Mouse (Mus musculus) MEL (cell line): ENCODE measurements around the gene Trpm8. TPM values are rescaled to one million over a fixed set of nuclear protein-coding genes. Genes with fewer than 3 reads are reported as not detected.

Experiments
- DNase-seq: peaks from one replicate; pipeline ENCODE4 v3.0.0; 2011; ENCODE audit warnings: low read depth, low spot score
- H3K27ac ChIP-seq: 2 replicates; pipeline ENCODE4 v1.5.1; 2012; ENCODE audit warnings: low read depth, mild to moderate bottlenecking, control low read depth, low read length, moderate library complexity; ENCODE audit not compliant: control insufficient read depth
- H3K27me3 ChIP-seq, 2 experiments: fragments of 150-350 bp in 1 of 2; sonication (generic) in 1 of 2; 2 replicates each; pipeline ENCODE4 v1.6.1; 2012; ENCODE audit warnings: low read length in 2 of 2, mild to moderate bottlenecking in 2 of 2, improper control_type of control experiment in 1 of 2, moderate library complexity in 1 of 2; ENCODE audit not compliant: insufficient read depth in 2 of 2, control insufficient read depth in 1 of 2
- H3K36me3 ChIP-seq, 2 experiments: 2 replicates each; pipeline ENCODE4 v1.6.1; 2012 to 2014; ENCODE audit warnings: low read length in 2 of 2, improper control_type of control experiment in 1 of 2, inconsistent platforms in 1 of 2, mild to moderate bottlenecking in 1 of 2; ENCODE audit not compliant: insufficient read depth in 2 of 2, control insufficient read depth in 1 of 2
- H3K4me1 ChIP-seq, 2 experiments: fragments of 150-350 bp in 1 of 2; sonication (generic) in 1 of 2; 2 replicates each; pipeline ENCODE4 v1.6.1; 2012; ENCODE audit warnings: low read length in 2 of 2, improper control_type of control experiment in 1 of 2, mild to moderate bottlenecking in 1 of 2; ENCODE audit not compliant: insufficient read depth in 2 of 2, control insufficient read depth in 1 of 2
- H3K4me3 ChIP-seq, 2 experiments: fragments of 150-350 bp in 1 of 2; sonication (generic) in 1 of 2; 2 replicates each; pipeline ENCODE4 v1.5.1; 2012; ENCODE audit warnings: low read depth in 2 of 2, low read length in 2 of 2, mild to moderate bottlenecking in 2 of 2, moderate library complexity in 2 of 2, control low read depth in 1 of 2, improper control_type of control experiment in 1 of 2; ENCODE audit not compliant: control insufficient read depth in 1 of 2, insufficient read depth in 1 of 2
- H3K79me2 ChIP-seq: 2 replicates; pipeline ENCODE4 v1.6.1; 2012; ENCODE audit warnings: mild to moderate bottlenecking, low read length, moderate library complexity; ENCODE audit not compliant: control insufficient read depth, poor library complexity, insufficient read depth
- H3K9ac ChIP-seq: 2 replicates; pipeline ENCODE4 v1.6.1; 2012; ENCODE audit warnings: low read depth, mild to moderate bottlenecking, control low read depth, low read length, moderate library complexity; ENCODE audit not compliant: control insufficient read depth, poor library complexity, severe bottlenecking
- H3K9me3 ChIP-seq: fragments of 150-350 bp; sonication (generic); replicated peaks from 2 replicates; pipeline ENCODE4 v1.6.1; 2012; ENCODE audit warnings: mild to moderate bottlenecking, low read length, improper control_type of control experiment, moderate library complexity; ENCODE audit not compliant: insufficient read depth
- BHLHE40 ChIP-seq: IDR thresholded peaks from 2 replicates; pipeline ENCODE4 v1.6.1; 2012; ENCODE audit warnings: low read depth, mild to moderate bottlenecking, inconsistent platforms, low read length, improper control_type of control experiment, borderline replicate concordance
- CHD1 ChIP-seq: IDR thresholded peaks from 2 replicates; pipeline ENCODE4 v1.6.1; 2012; ENCODE audit warnings: low read depth, mild to moderate bottlenecking, inconsistent platforms, low read length, improper control_type of control experiment
- ELF1 ChIP-seq: IDR thresholded peaks from 2 replicates; pipeline ENCODE4 v1.6.1; 2014; ENCODE audit warnings: low read depth, mild to moderate bottlenecking, inconsistent platforms, low read length, improper control_type of control experiment, moderate library complexity
- EP300 ChIP-seq, 2 experiments: IDR thresholded peaks; 2 replicates each; pipeline ENCODE4 v1.6.1; 2011; ENCODE audit warnings: improper control_type of control experiment in 2 of 2, low read length in 2 of 2, low read depth in 1 of 2, mild to moderate bottlenecking in 1 of 2
- ETS1 ChIP-seq: IDR thresholded peaks from 2 replicates; pipeline ENCODE4 v1.6.1; 2012; ENCODE audit warnings: low read depth, mild to moderate bottlenecking, inconsistent platforms, low read length, improper control_type of control experiment, moderate library complexity
- JUND ChIP-seq: IDR thresholded peaks from 2 replicates; pipeline ENCODE4 v1.6.1; 2011; ENCODE audit warnings: low read depth, mild to moderate bottlenecking, improper control_type of control experiment, low read length
- MAX ChIP-seq: IDR thresholded peaks from 2 replicates; pipeline ENCODE4 v1.6.1; 2011; ENCODE audit warnings: low read length, improper control_type of control experiment
- MEF2A ChIP-seq: IDR thresholded peaks from 2 replicates; pipeline ENCODE4 v1.6.1; 2014; ENCODE audit warnings: low read depth, mild to moderate bottlenecking, inconsistent platforms, low read length, improper control_type of control experiment; ENCODE audit not compliant: poor library complexity, insufficient replicate concordance, severe bottlenecking; ENCODE audit errors: extremely low read depth
- MYB ChIP-seq: IDR thresholded peaks from 2 replicates; pipeline ENCODE4 v1.6.1; 2011; ENCODE audit warnings: mild to moderate bottlenecking, low read depth, low read length, improper control_type of control experiment
- NELFE ChIP-seq: IDR thresholded peaks from 2 replicates; pipeline ENCODE4 v1.6.1; 2011; ENCODE audit warnings: low read depth, low read length, improper control_type of control experiment
- POLR2A ChIP-seq, 2 experiments: IDR thresholded peaks; 2 replicates each; pipeline ENCODE4 v1.6.1; 2011 to 2012; ENCODE audit warnings: low read length in 2 of 2, mild to moderate bottlenecking in 2 of 2, control low read depth in 1 of 2, improper control_type of control experiment in 1 of 2, low read depth in 1 of 2, moderate library complexity in 1 of 2; ENCODE audit not compliant: control insufficient read depth in 1 of 2, insufficient read depth in 1 of 2, poor library complexity in 1 of 2
- POLR2AphosphoS2 ChIP-seq: IDR thresholded peaks from 2 replicates; pipeline ENCODE4 v1.6.1; 2011; ENCODE audit warnings: low read length, improper control_type of control experiment
- SIN3A ChIP-seq: IDR thresholded peaks from 2 replicates; pipeline ENCODE4 v1.6.1; 2012; ENCODE audit warnings: low read length, improper control_type of control experiment, inconsistent platforms
- TBP ChIP-seq: IDR thresholded peaks from 2 replicates; pipeline ENCODE4 v1.8.0; 2011; ENCODE audit warnings: low read depth, low read length, improper control_type of control experiment
- TCF12 ChIP-seq: IDR thresholded peaks from 2 replicates; pipeline ENCODE4 v1.6.1; 2014; ENCODE audit warnings: low read depth, mild to moderate bottlenecking, inconsistent platforms, low read length, improper control_type of control experiment, moderate library complexity
- UBTF ChIP-seq: IDR thresholded peaks from 2 replicates; pipeline ENCODE4 v1.6.1; 2012; ENCODE audit warnings: low read depth, mild to moderate bottlenecking, inconsistent platforms, low read length, improper control_type of control experiment, moderate library complexity, borderline replicate concordance; ENCODE audit not compliant: insufficient read depth
- ZKSCAN1 ChIP-seq: IDR thresholded peaks from 2 replicates; pipeline ENCODE4 v1.6.1; 2012; ENCODE audit warnings: low read depth, mild to moderate bottlenecking, inconsistent platforms, low read length, improper control_type of control experiment, moderate library complexity
- ZMIZ1 ChIP-seq: IDR thresholded peaks from 2 replicates; pipeline ENCODE4 v1.6.1; 2012; ENCODE audit warnings: low read depth, mild to moderate bottlenecking, inconsistent platforms, low read length, improper control_type of control experiment, moderate library complexity
- polyA plus RNA-seq, 2 experiments: library from polyadenylated mRNA; stranded (reverse) in 1 of 2; unstranded in 1 of 2; fragments of >175 nt in 1 of 2; fragments of >200 nt in 1 of 2; gene quantifications; 2 replicates each; pipeline versions ENCODE4 v1.2.1 to v1.2.4; 2012; ENCODE audit warnings: low replicate concordance in 2 of 2, low read depth in 1 of 2; ENCODE audit not compliant: insufficient read length in 2 of 2, insufficient read depth in 1 of 2, missing spikeins in 1 of 2
- total RNA-seq: library from RNA; depleted of rRNA; stranded (reverse); fragments of 300-350 nt; gene quantifications from 2 replicates; pipeline ENCODE4 v1.2.3, GENCODE M21; 2012

Gene Trpm8
- total and polyA plus RNA-seq, 3 experiments = not detected

- no peak overlapping the region for H3K27ac ChIP-seq
- no peak overlapping the region for H3K9ac ChIP-seq
- no peak for TF ChIP-seq ELF1
- TF ChIP-seq POLR2A (IDR thresholded peaks at IDR 0.05; ENCODE audit: control insufficient read depth in 1 of 2, insufficient read depth in 1 of 2, low read depth in 1 of 2, low read length in 2 of 2, poor library complexity in 1 of 2) = no peak
- no peak for TF ChIP-seq MYB
- TF ChIP-seq JUND = no peak
- no peak for TF ChIP-seq EP300 (IDR thresholded peaks at IDR 0.05; ENCODE audit: low read depth in 1 of 2, low read length in 2 of 2)
- TF ChIP-seq ZKSCAN1 = no peak
- TF ChIP-seq, all 39 proteins: peak for 0
- Histone ChIP-seq H3K27me3 (no peaks in the 10 kb centered on the region), H3K9me3 (no peaks in the 10 kb centered on the region), H3K4me3 (no peak overlapping the region), H3K79me2 (no peaks in the 10 kb centered on the region), H3K36me3 (no peaks in the 10 kb centered on the region), H3K4me1 (no peaks in the 10 kb centered on the region)
- no peak for DNase-seq
Measured at GRCm38 (mm10) chr1:88348496-88349005, 71.1 kb downstream of the Trpm8 start.

DNA sequence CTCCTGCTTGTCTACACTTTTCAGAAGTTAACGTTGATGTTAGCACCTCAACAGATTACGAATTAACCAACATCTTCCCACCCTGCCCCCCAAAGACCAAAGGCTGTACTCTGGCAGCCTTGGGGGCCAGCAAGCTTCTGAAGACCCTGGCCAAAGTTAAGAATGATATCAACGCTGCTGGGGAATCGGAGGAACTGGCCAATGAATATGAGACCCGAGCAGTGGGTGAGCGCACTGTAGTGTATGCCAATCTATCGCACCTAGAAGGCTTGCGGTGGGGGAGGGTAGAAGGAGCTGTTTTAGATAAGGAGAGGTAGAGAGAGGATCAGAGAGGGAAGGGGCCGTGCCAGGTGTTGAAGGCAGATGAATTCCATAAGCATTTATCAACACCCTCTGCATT is 73.3 kb downstream of the Trpm8 start:
- TF ChIP-seq MAX (no peak), TBP (no peak), ZKSCAN1 (no peak), POLR2A (IDR thresholded peaks at IDR 0.05; ENCODE audit: control insufficient read depth in 1 of 2, insufficient read depth in 1 of 2, low read depth in 1 of 2, low read length in 2 of 2, poor library complexity in 1 of 2) (no peak), UBTF (no peak), POLR2AphosphoS2 (no peak), BHLHE40 (no peak), ETS1 (no peak), TCF12 (no peak)
- no peaks in the 10 kb centered on the region for H3K27me3 ChIP-seq
- H3K4me1 ChIP-seq = no peaks in the 10 kb centered on the region
- H3K9ac ChIP-seq = no peak overlapping the region
- no peaks in the 10 kb centered on the region for H3K36me3 ChIP-seq
- H3K9me3 ChIP-seq = no peaks in the 10 kb centered on the region
- no peak overlapping the region for H3K27ac ChIP-seq
- H3K79me2 ChIP-seq = no peaks in the 10 kb centered on the region
- no peak for DNase-seq
- H3K4me3 ChIP-seq = no peak overlapping the region

DNA sequence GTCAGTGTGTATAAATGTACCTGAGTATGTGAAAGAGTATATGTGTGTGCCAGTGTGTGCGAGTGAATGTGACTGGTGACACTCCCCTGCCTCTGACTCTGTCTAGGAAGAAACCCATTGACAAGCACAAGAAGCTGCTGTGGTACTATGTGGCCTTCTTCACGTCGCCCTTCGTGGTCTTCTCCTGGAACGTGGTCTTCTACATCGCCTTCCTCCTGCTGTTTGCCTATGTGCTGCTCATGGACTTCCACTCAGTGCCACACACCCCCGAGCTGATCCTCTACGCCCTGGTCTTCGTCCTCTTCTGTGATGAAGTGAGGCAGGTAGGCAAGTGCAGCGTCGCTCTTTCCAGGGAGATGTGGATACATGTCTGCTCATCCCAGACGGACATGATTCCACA is 77.6 kb downstream of the Trpm8 start:
- TF ChIP-seq MYB (no peak), CHD1 (no peak), ZMIZ1 (no peak), SIN3A (no peak), MEF2A (no peak), NELFE (no peak)
- Histone ChIP-seq H3K4me1 (no peaks in the 10 kb centered on the region), H3K36me3 (no peaks in the 10 kb centered on the region), H3K79me2 (no peaks in the 10 kb centered on the region), H3K9ac (no peak overlapping the region), H3K27me3 (no peaks in the 10 kb centered on the region), H3K27ac (no peak overlapping the region), H3K9me3 (no peaks in the 10 kb centered on the region), H3K4me3 (no peak overlapping the region)
- DNase-seq = no peak
